Mouse (Mus musculus) hindbrain, embryonic 10.5 days (tissue): ENCODE measurements at regions not wholly inside any gene's neighbourhood (a gene's known extent, or its start where the extent isn't known, plus 50 kb on each side); places are given as distances from the start of the nearest gene placed in this dataset.

Experiments
- DNase-seq: peaks from one replicate; pipeline ENCODE4 v3.0.0-alpha.2; 2017; ENCODE audit warnings: low spot score
- H3K27ac ChIP-seq: fragments of 300-500 bp; sonication (generic); 2 replicates; pipeline ENCODE4 v1.5.1; 2016; ENCODE audit warnings: mild to moderate bottlenecking, moderate library complexity
- H3K27me3 ChIP-seq: fragments of 300-500 bp; sonication (generic); 2 replicates; pipeline ENCODE4 v1.6.1; 2016; ENCODE audit warnings: mild to moderate bottlenecking; ENCODE audit not compliant: poor library complexity, insufficient read depth, severe bottlenecking
- H3K36me3 ChIP-seq: fragments of 300-500 bp; sonication (generic); 2 replicates; pipeline ENCODE4 v1.6.1; 2016; ENCODE audit warnings: mild to moderate bottlenecking, moderate library complexity
- H3K4me1 ChIP-seq: fragments of 300-500 bp; sonication (generic); replicated peaks from 2 replicates; pipeline ENCODE4 v1.6.1; 2016; ENCODE audit warnings: mild to moderate bottlenecking
- H3K4me3 ChIP-seq: fragments of 300-500 bp; sonication (generic); 2 replicates; pipeline ENCODE4 v1.5.1; 2016; ENCODE audit warnings: mild to moderate bottlenecking, moderate library complexity
- H3K9me3 ChIP-seq: fragments of 300-500 bp; sonication (generic); 2 replicates; pipeline ENCODE4 v1.6.1; 2016; ENCODE audit warnings: mild to moderate bottlenecking, moderate library complexity
- WGBS: fragments of 180-500 bp; shearing (Covaris S2); methylation state at CpG from one replicate; pipeline ENCODE4 v1.1.7; 2016; 5-methylcytosine and 5-hydroxymethylcytosine counted together

GRCm38 (mm10) chr13:107681719-107682118, 362.5 kb upstream of the Smim15 start:
- Histone ChIP-seq H3K36me3 (no peaks in the 10 kb centered on the region), H3K27ac (no peak overlapping the region), H3K27me3 (peaks cover 4% of the 10 kb centered on the region), H3K4me1 (peaks cover 34% of the 10 kb centered on the region), H3K9me3 (no peaks in the 10 kb centered on the region), H3K4me3 (no peak overlapping the region)
- DNase-seq, result no peak
- WGBS, result 82% methylated on average over 5 of the region's 5 CpGs

GRCm38 (mm10) chr13:107678860-107679259, 365.4 kb upstream of the Smim15 start:
- H3K4me1 ChIP-seq, result peaks cover 43% of the 10 kb centered on the region
- no peak overlapping the region for H3K4me3 ChIP-seq
- H3K36me3 ChIP-seq, result no peaks in the 10 kb centered on the region
- peaks cover 9% of the 10 kb centered on the region for H3K27me3 ChIP-seq
- no peaks in the 10 kb centered on the region for H3K9me3 ChIP-seq
- DNase-seq, result no peak
- H3K27ac ChIP-seq, result no peak overlapping the region

DNA sequence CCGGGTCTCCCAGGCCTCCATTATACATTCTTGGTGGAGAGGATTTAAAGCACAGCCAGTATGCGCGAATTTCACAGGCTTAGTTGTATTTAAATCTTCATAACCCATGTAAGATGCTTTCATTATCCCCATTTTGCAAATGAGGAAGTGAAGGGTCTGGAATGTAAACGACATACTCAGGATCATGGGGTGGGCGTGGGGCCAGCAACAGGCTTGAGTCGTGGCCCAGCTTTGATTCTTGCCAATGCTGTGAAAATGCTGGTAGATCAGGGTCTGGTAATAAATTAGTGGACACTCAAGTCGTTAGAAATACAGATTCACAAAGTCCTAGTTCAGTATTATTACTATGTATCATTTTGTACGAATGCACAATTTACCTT, 367.2 kb upstream of the Smim15 start:
- H3K27ac ChIP-seq, result peak overlapping the region; percentile 80
- WGBS, result 60% methylated on average over 8 of the region's 8 CpGs

GRCm38 (mm10) chr13:107676310-107677090, 367.7 kb upstream of the Smim15 start:
- Histone ChIP-seq H3K36me3 (no peaks in the 10 kb centered on the region), H3K27ac (peak overlapping the region; percentile 80), H3K4me1 (peaks cover 35% of the 10 kb centered on the region), H3K27me3 (peaks cover 9% of the 10 kb centered on the region), H3K9me3 (no peaks in the 10 kb centered on the region), H3K4me3 (no peak overlapping the region)
- WGBS, result 12% methylated on average over 9 of the region's 9 CpGs
- peak; percentile 41 for DNase-seq

More for the DNA sequence above, 367.2 kb upstream of the Smim15 start:
- no peaks in the 10 kb centered on the region for H3K36me3 ChIP-seq
- no peaks in the 10 kb centered on the region for H3K9me3 ChIP-seq
- no peak for DNase-seq
- H3K27me3 ChIP-seq, result peaks cover 9% of the 10 kb centered on the region
- H3K4me1 ChIP-seq, result peaks cover 32% of the 10 kb centered on the region
- no peak overlapping the region for H3K4me3 ChIP-seq

DNA sequence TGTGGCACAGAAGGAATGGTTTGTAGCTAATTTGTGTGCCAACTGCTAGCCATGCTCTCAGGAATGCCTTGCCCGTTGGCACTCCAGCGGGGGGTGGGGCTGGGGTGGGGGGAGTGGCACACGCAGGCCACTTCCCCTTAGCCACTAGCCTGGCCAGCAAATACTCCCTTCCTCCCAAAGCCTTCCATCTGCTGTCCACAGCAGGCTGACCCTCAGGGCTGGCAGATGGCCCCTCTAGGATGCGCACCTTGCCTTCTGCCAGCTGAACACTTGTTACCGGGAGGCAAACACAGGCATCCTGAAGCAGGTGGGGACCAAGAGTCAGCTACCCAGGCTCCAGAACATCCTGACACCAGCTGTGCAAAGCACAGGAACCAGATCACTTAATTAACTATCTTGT, 372.1 kb upstream of the Smim15 start:
- Histone ChIP-seq H3K4me3 (no peak overlapping the region), H3K9me3 (no peaks in the 10 kb centered on the region), H3K4me1 (peaks cover 51% of the 10 kb centered on the region), H3K36me3 (no peaks in the 10 kb centered on the region), H3K27ac (no peak overlapping the region), H3K27me3 (peaks cover 16% of the 10 kb centered on the region)
- 76% methylated on average over 5 of the region's 5 CpGs for WGBS
- DNase-seq, result no peak

DNA sequence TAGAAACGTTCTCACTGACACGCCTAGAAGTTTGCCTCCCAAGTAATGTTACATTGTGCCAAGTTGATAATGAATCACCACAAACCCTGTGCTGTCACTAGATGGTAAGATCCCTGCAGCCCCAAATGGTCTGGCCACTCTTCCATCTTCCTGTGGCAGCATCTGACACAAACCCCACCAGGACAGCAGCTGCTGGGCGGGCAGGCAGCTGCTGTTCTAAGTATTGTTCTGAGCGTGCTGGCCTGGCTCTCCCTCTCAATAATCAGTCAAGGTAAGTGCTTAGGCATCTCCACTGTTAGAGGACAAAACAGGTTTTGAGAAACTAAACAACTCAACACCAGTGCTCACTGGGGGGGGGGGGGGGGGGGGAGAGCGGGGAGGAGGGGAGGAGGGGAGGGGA, 375.7 kb upstream of the Smim15 start:
- H3K27ac ChIP-seq, result 0 out of 2 replicates have a peak overlapping the region, but pooled peaks have one; percentile 57
- WGBS, result 56% methylated on average over 4 of the region's 5 CpGs
- DNase-seq, result no peak
- no peaks in the 10 kb centered on the region for H3K9me3 ChIP-seq
- peaks cover 22% of the 10 kb centered on the region for H3K27me3 ChIP-seq
- H3K36me3 ChIP-seq, result no peaks in the 10 kb centered on the region
- H3K4me3 ChIP-seq, result no peak overlapping the region
- H3K4me1 ChIP-seq, result peaks cover 47% of the 10 kb centered on the region

- Histone ChIP-seq H3K27ac (no peak overlapping the region), H3K9me3 (no peaks in the 10 kb centered on the region), H3K27me3 (peaks cover 25% of the 10 kb centered on the region), H3K36me3 (no peaks in the 10 kb centered on the region), H3K4me3 (no peak overlapping the region), H3K4me1 (peaks cover 57% of the 10 kb centered on the region)
- 89% methylated on average over 6 of the region's 6 CpGs for WGBS
- DNase-seq, result no peak
These were observed 378.5 kb upstream of the Smim15 start for GRCm38 (mm10) chr13:107665775-107666174.

GRCm38 (mm10) chr13:107664197-107664596, 380.0 kb upstream of the Smim15 start:
- Histone ChIP-seq H3K9me3 (0 out of 2 replicates have a peak, but pooled peaks cover 4% of the 10 kb centered on the region), H3K4me1 (peaks cover 51% of the 10 kb centered on the region), H3K4me3 (peak overlapping the region; percentile 31; the same call in 1 of the 2 replicates), H3K27me3 (peaks cover 17% of the 10 kb centered on the region; the same call in 1 of the 2 replicates), H3K36me3 (no peaks in the 10 kb centered on the region), H3K27ac (peak overlapping the region; percentile 80)
- WGBS, result 32% methylated on average over 8 of the region's 8 CpGs
- DNase-seq, result no peak

DNA sequence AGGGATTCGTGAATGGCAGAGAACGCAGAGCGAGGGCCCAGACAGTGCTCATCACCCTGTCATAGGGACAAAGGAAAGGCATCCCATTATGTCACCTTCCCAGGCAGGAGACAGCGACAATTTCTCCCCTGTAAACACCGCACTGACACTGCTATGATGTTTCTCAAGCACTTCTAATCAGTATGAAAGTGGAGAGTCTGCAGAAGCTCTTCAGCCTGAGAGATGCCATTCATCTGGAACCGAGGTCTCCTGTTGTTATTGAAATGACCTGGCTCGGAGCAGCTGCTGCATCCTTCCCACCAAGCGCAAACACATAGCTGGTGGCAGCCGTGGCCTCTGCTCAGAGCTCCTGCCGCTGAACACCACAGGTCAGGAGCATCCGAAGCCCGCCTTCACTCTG, 380.5 kb upstream of the Smim15 start:
- no peaks in the 10 kb centered on the region for H3K36me3 ChIP-seq
- H3K4me1 ChIP-seq, result peaks cover 48% of the 10 kb centered on the region
- 10% methylated on average over 12 of the region's 12 CpGs for WGBS
- peak overlapping the region; percentile 80 for H3K27ac ChIP-seq
- H3K9me3 ChIP-seq, result 0 out of 2 replicates have a peak, but pooled peaks cover 4% of the 10 kb centered on the region
- peak overlapping the region; percentile 31 for H3K4me3 ChIP-seq
- peak; percentile 58 for DNase-seq
- H3K27me3 ChIP-seq, result peaks cover 17% of the 10 kb centered on the region; the same call in 1 of the 2 replicates

DNA sequence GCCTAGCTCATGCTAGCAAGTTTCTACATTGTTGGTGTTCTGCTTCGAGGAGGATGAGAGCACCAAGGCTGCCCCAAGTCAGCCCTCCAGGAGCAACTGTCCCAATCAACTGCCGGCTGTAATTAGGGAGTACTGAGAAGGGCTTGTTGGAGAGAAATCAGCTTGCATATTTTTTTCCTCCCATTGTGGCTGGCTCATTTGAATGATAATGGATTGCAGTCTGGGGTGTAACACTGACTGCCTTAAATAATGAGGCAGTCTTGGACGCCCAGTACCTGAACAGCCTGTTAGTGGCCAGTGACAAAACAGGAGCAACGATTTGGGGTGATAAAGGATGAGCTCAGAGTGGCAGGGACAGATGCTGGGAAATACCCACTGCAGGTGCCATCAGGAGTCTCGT, 382.8 kb upstream of the Smim15 start:
- no peak overlapping the region for H3K4me3 ChIP-seq
- H3K9me3 ChIP-seq, result 0 out of 2 replicates have a peak, but pooled peaks cover 4% of the 10 kb centered on the region
- H3K27me3 ChIP-seq, result peaks cover 14% of the 10 kb centered on the region; the same call in 1 of the 2 replicates
- WGBS, result 18% methylated on average over 5 of the region's 5 CpGs
- no peak for DNase-seq
- H3K36me3 ChIP-seq, result no peaks in the 10 kb centered on the region
- H3K27ac ChIP-seq, result peak overlapping the region; percentile 46
- peaks cover 40% of the 10 kb centered on the region for H3K4me1 ChIP-seq

DNA sequence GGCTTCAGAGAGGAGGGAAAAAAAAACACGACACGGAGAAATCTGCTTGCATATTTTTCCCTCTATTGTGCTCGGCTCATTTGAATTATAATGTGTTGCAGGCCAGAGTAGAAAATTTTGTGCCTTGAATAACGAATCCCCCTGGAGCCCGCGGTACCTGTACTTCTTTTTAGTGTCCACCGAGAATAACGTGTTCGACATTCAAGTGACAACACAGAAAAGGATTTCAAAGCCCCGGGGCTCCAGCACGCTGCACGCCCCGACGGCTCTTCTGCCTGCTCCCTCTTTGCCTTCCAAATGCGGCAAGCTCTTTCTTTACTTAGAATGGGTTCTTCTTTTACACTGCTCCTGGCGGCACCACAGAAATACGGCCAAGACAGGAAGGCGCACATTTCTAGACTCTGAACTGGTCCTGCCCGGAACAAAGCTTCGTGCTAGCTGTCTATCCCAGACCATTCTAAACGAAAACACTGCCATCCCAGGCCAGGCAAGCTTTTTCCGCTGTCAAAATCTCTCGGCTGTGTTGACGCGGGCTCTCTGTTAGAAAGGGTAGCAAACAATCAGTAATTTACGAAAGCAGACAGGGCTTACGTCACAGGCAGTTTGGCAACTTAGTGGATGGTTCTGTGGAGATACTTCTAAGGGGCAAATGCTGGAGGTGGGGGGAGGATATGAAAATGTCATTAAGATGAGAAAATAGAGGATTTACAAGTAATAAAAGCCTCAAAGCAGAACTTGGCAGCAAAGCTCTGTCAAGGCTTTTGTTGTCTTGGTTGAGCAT, 398.2 kb upstream of the Smim15 start:
- Histone ChIP-seq H3K4me1 (peaks cover 48% of the 10 kb centered on the region), H3K9me3 (no peaks in the 10 kb centered on the region), H3K36me3 (no peaks in the 10 kb centered on the region), H3K27ac (peak overlapping the region; percentile 87), H3K27me3 (peaks cover 49% of the 10 kb centered on the region), H3K4me3 (peak overlapping the region; percentile 56)
- WGBS, result 2% methylated on average over 27 of the region's 27 CpGs
- DNase-seq, result peak; percentile 64

DNA sequence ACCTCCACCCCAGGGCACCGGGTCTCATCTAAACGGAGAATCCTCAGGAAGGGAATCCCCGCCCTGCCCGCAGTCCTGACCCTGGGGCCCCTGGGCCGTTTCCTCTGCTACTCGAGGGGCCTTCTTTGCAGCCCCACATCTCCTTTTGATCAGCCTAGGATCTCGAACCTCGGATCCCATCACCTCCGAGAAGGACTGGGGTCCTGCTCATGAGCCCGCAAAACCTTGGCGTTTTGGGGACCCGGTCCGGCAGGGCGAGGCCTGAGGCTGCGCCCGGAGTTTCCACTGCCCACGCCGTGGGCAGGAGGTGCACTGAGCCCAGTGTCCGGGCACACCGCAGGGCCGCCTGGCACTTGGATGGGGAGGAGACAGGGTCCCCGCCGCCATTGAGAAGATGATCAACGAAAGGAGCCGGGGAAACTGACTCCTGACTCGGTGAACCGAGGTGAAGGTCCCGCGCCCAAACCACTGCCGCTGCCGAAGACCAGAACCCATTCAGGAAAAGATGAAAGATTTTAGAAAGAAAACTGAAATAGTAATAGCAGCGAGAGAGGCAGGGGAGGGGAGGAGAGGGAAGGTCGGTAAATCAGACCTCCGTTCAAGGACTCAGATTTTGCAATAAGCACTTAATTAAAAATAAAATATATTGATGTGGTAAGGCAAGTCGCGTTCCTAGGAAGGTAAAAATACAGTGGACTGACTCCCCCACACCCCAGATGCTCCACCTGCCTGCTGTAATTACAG, 399.0 kb upstream of the Smim15 start:
- Histone ChIP-seq H3K36me3 (no peaks in the 10 kb centered on the region), H3K9me3 (no peaks in the 10 kb centered on the region), H3K27ac (peak overlapping the region; percentile 87), H3K4me3 (peak overlapping the region; percentile 56), H3K27me3 (peaks cover 49% of the 10 kb centered on the region), H3K4me1 (peaks cover 48% of the 10 kb centered on the region)
- WGBS, result 3% methylated on average over 36 of the region's 36 CpGs
- DNase-seq, result peak; percentile 55
